Mouse (Mus musculus) stomach, postnatal 0 days (tissue): ENCODE measurements around the gene Dok7.

Source experiments
- CTCF ChIP-seq: IDR thresholded peaks from 2 replicates; pipeline ENCODE4 v1.5.1; 2016; ENCODE audit warnings: antibody characterized with exemption, low read depth, mild to moderate bottlenecking, moderate library complexity
- EP300 ChIP-seq: optimal IDR thresholded peaks from 2 replicates; pipeline ENCODE3; 2016; ENCODE audit warnings: antibody characterized with exemption

GRCm38 (mm10) chr5:35050541-35050940 is 6.0 kb upstream of the Dok7 start:
- TF ChIP-seq CTCF (peak; percentile 61), EP300 (no peak)
